Mouse (Mus musculus): ENCODE results near the gene Fam3a. TPM values are rescaled to one million over a fixed set of nuclear protein-coding genes. Genes with fewer than 3 reads are reported as not detected.

Gene Fam3a
- polyA plus RNA-seq (2014; fragmentation: Nextera tagmentation; extraction: Ambion mirVana) = 31.0 and 33.0 TPM in 2 replicates

GRCm38 (mm10) chrX:74392535-74393443 is at the start of gene Fam3a, which contains the start of gene Ikbkg:
TSS of gene Fam3a (minus strand) at chrX:74393272.
TSS of gene Ikbkg (plus strand) at chrX:74393290.
- H3K27ac ChIP-seq (replicated peaks; ENCODE audit: low read depth, low read length) = peak within 1 kb of the TSS; percentile 89
- H3K9ac ChIP-seq (replicated peaks; ENCODE audit: low read length) = peak within 1 kb of the TSS; percentile 63
- H3K4me1 ChIP-seq (ENCODE audit: control insufficient read depth, insufficient read depth, low read length) = no peaks in the 10 kb centered on the region
- no peaks in the 10 kb centered on the region for H3K27me3 ChIP-seq (ENCODE audit: control insufficient read depth, insufficient read depth, low read length)
- WGBS = 21% methylated on average over 30 of the region's 30 CpGs
- no peaks in the 10 kb centered on the region for H3K9me3 ChIP-seq (ENCODE audit: control insufficient read depth, low read length)
- DNase-seq (peak; percentile 87), ATAC-seq (ENCODE audit: low FRiP score, low TSS enrichment) (peak; percentile 98)
- peak within 1 kb of the TSS; percentile 59 for H3K4me2 ChIP-seq (ENCODE audit: low read length)
- no peaks in the 10 kb centered on the region for H3K36me3 ChIP-seq (ENCODE audit: control insufficient read depth, insufficient read depth, low read length)
- H3K4me3 ChIP-seq (replicated peaks; ENCODE audit: low read depth, low read length) = peak within 1 kb of the TSS; percentile 52

- no peaks in the 10 kb centered on the region for H3K9me3 ChIP-seq (ENCODE audit: control insufficient read depth, low read length)
- peak overlapping the region; percentile 49 for H3K4me3 ChIP-seq (replicated peaks; ENCODE audit: low read depth, low read length)
- no peaks in the 10 kb centered on the region for H3K27me3 ChIP-seq (ENCODE audit: control insufficient read depth, insufficient read depth, low read length)
- H3K4me2 ChIP-seq (ENCODE audit: low read length) = peak overlapping the region; percentile 61
- H3K36me3 ChIP-seq (ENCODE audit: control insufficient read depth, insufficient read depth, low read length) = peaks cover 2% of the 10 kb centered on the region; the same call in 1 of the 2 replicates
- no peaks in the 10 kb centered on the region for H3K4me1 ChIP-seq (ENCODE audit: control insufficient read depth, insufficient read depth, low read length)
- WGBS = 24% methylated on average over 22 of the region's 22 CpGs
- peak overlapping the region; percentile 45 for H3K9ac ChIP-seq (replicated peaks; ENCODE audit: low read length)
- DNase-seq (peak; percentile 87), ATAC-seq (ENCODE audit: low FRiP score, low TSS enrichment) (peak; percentile 63)
- peak overlapping the region; percentile 81 for H3K27ac ChIP-seq (replicated peaks; ENCODE audit: low read depth, low read length)
Observed at GRCm38 (mm10) chrX:74429290-74429821, 36.3 kb upstream of the Fam3a start.

DNA sequence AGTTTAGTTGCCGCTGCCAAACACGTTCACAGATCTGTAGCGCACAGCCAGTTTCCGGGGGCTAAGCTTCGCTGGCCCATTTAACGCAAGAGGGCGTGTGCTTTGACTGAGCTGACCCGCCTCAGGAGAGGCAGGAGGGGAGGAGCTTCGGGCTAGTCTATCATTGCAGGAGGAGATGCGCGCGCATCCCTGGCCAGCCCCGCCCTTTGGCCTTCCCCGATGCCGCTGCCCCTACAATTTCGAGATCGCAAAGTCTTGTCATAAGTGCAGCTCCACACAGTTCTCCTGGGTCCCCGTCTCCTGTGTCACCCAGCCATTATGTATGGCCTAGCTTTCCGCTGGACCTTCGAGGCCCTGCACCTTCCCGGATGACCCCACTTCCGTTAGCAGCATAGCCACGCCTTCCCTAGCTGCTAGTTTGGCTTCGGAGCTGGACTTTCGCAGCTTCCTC is 35.8 kb upstream of the Fam3a start, which contains the start of gene G6pdx:
Gene G6pdx, minus strand, starts transcription at position 369 of the 451 bp plus-strand sequence.
- Histone ChIP-seq H3K9ac (replicated peaks; ENCODE audit: low read length) (peak within 1 kb of the TSS; percentile 45), H3K4me3 (replicated peaks; ENCODE audit: low read depth, low read length) (peak within 1 kb of the TSS; percentile 49), H3K27ac (replicated peaks; ENCODE audit: low read depth, low read length) (peak within 1 kb of the TSS; percentile 81), H3K27me3 (ENCODE audit: control insufficient read depth, insufficient read depth, low read length) (no peaks in the 10 kb centered on the region), H3K4me2 (ENCODE audit: low read length) (peak within 1 kb of the TSS; percentile 61), H3K4me1 (ENCODE audit: control insufficient read depth, insufficient read depth, low read length) (no peaks in the 10 kb centered on the region), H3K9me3 (ENCODE audit: control insufficient read depth, low read length) (no peaks in the 10 kb centered on the region), H3K36me3 (ENCODE audit: control insufficient read depth, insufficient read depth, low read length) (no peaks in the 10 kb centered on the region)
- peak; percentile 91 for DNase-seq
- peak; percentile 83 for ATAC-seq (ENCODE audit: low FRiP score, low TSS enrichment)
- WGBS = 26% methylated on average over 25 of the region's 25 CpGs

GRCm38 (mm10) chrX:74428146-74428825 is 35.2 kb upstream of the Fam3a start:
- Histone ChIP-seq H3K4me1 (ENCODE audit: control insufficient read depth, insufficient read depth, low read length) (no peaks in the 10 kb centered on the region), H3K9me3 (ENCODE audit: control insufficient read depth, low read length) (no peaks in the 10 kb centered on the region), H3K4me3 (replicated peaks; ENCODE audit: low read depth, low read length) (peak overlapping the region; percentile 49), H3K9ac (replicated peaks; ENCODE audit: low read length) (peak overlapping the region; percentile 44), H3K4me2 (ENCODE audit: low read length) (peak overlapping the region; percentile 61), H3K36me3 (ENCODE audit: control insufficient read depth, insufficient read depth, low read length) (no peaks in the 10 kb centered on the region), H3K27ac (replicated peaks; ENCODE audit: low read depth, low read length) (peak overlapping the region; percentile 81; the same call in 1 of the 2 replicates), H3K27me3 (ENCODE audit: control insufficient read depth, insufficient read depth, low read length) (no peaks in the 10 kb centered on the region)
- ATAC-seq (ENCODE audit: low FRiP score, low TSS enrichment) (peak; percentile 48), DNase-seq (peak; percentile 67)
- 37% methylated on average over 35 of the region's 35 CpGs for WGBS

DNA sequence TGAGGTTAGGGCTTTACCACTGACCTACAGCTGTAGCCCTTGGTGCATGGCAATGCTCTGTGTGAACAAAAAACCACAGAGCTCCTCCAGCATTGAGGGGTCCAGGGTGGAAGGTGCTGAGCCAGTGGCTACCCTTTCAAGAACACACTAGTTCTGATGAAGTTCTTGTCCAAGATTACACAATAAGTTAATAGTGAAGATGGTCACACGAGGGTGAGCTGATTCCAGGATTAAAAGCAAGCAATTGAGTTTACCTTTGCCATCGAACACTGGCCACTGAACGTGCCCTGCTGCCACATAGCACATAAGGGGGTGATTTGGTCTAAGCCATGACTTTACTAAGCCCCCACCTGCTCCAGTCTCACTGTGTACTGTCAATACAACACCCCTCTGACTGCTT is 34.0 kb upstream of the Fam3a start:
- no peak for ATAC-seq (ENCODE audit: low FRiP score, low TSS enrichment)
- WGBS = 82% methylated on average over 3 of the region's 3 CpGs
- H3K9me3 ChIP-seq (ENCODE audit: control insufficient read depth, low read length) = no peaks in the 10 kb centered on the region

GRCm38 (mm10) chrX:74426256-74426655 is 33.2 kb upstream of the Fam3a start:
- H3K36me3 ChIP-seq (ENCODE audit: control insufficient read depth, insufficient read depth, low read length) = no peaks in the 10 kb centered on the region
- no peak overlapping the region for H3K4me3 ChIP-seq (replicated peaks; ENCODE audit: low read depth, low read length)
- 76% methylated on average over 1 of the region's 1 CpGs for WGBS
- ATAC-seq (ENCODE audit: low FRiP score, low TSS enrichment) (no peak), DNase-seq (no peak)
- no peak overlapping the region for H3K9ac ChIP-seq (replicated peaks; ENCODE audit: low read length)
- H3K27me3 ChIP-seq (ENCODE audit: control insufficient read depth, insufficient read depth, low read length) = no peaks in the 10 kb centered on the region
- H3K9me3 ChIP-seq (ENCODE audit: control insufficient read depth, low read length) = no peaks in the 10 kb centered on the region
- no peak overlapping the region for H3K27ac ChIP-seq (replicated peaks; ENCODE audit: low read depth, low read length)
- no peaks in the 10 kb centered on the region for H3K4me1 ChIP-seq (ENCODE audit: control insufficient read depth, insufficient read depth, low read length)
- H3K4me2 ChIP-seq (ENCODE audit: low read length) = no peak overlapping the region

More for the DNA sequence above, 34.0 kb upstream of the Fam3a start:
- no peak overlapping the region for H3K4me3 ChIP-seq (replicated peaks; ENCODE audit: low read depth, low read length)
- H3K36me3 ChIP-seq (ENCODE audit: control insufficient read depth, insufficient read depth, low read length) = no peaks in the 10 kb centered on the region
- no peaks in the 10 kb centered on the region for H3K27me3 ChIP-seq (ENCODE audit: control insufficient read depth, insufficient read depth, low read length)
- H3K9ac ChIP-seq (replicated peaks; ENCODE audit: low read length) = no peak overlapping the region
- H3K4me2 ChIP-seq (ENCODE audit: low read length) = no peak overlapping the region
- no peak for DNase-seq
- H3K27ac ChIP-seq (replicated peaks; ENCODE audit: low read depth, low read length) = no peak overlapping the region
- no peaks in the 10 kb centered on the region for H3K4me1 ChIP-seq (ENCODE audit: control insufficient read depth, insufficient read depth, low read length)

- no peak overlapping the region for H3K27ac ChIP-seq (replicated peaks; ENCODE audit: low read depth, low read length)
- 88% methylated on average over 4 of the region's 4 CpGs for WGBS
- ATAC-seq (ENCODE audit: low FRiP score, low TSS enrichment) = no peak
- DNase-seq = no peak
- H3K9ac ChIP-seq (replicated peaks; ENCODE audit: low read length) = no peak overlapping the region
- no peaks in the 10 kb centered on the region for H3K9me3 ChIP-seq (ENCODE audit: control insufficient read depth, low read length)
- no peak overlapping the region for H3K4me3 ChIP-seq (replicated peaks; ENCODE audit: low read depth, low read length)
- H3K27me3 ChIP-seq (ENCODE audit: control insufficient read depth, insufficient read depth, low read length) = no peaks in the 10 kb centered on the region
- H3K36me3 ChIP-seq (ENCODE audit: control insufficient read depth, insufficient read depth, low read length) = no peaks in the 10 kb centered on the region
- H3K4me1 ChIP-seq (ENCODE audit: control insufficient read depth, insufficient read depth, low read length) = no peaks in the 10 kb centered on the region
- H3K4me2 ChIP-seq (ENCODE audit: low read length) = no peak overlapping the region
Observed at GRCm38 (mm10) chrX:74425195-74425594, 32.1 kb upstream of the Fam3a start.

DNA sequence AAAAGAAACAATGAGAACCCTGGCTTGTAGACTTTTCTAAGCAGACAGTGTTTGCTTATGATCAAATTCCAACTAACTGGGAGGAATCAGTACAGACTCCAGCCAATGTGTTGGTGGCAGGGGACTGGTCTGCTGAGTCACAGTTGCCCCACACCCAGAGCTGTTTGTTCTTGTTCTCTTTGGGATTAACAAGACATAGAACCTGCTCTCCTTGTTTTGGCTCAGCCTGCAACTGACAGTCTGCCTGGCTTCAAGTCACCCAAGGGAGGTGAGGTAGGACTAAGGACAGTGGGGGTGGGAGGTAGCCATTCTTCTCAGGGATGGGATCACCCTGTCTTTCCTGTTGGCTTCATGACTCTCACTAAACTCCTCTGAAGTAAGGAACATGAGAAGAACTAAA is 31.4 kb upstream of the Fam3a start:
- Histone ChIP-seq H3K4me2 (ENCODE audit: low read length) (no peak overlapping the region), H3K27ac (replicated peaks; ENCODE audit: low read depth, low read length) (no peak overlapping the region), H3K9me3 (ENCODE audit: control insufficient read depth, low read length) (no peaks in the 10 kb centered on the region), H3K27me3 (ENCODE audit: control insufficient read depth, insufficient read depth, low read length) (no peaks in the 10 kb centered on the region), H3K4me1 (ENCODE audit: control insufficient read depth, insufficient read depth, low read length) (no peaks in the 10 kb centered on the region), H3K36me3 (ENCODE audit: control insufficient read depth, insufficient read depth, low read length) (no peaks in the 10 kb centered on the region), H3K4me3 (replicated peaks; ENCODE audit: low read depth, low read length) (no peak overlapping the region), H3K9ac (replicated peaks; ENCODE audit: low read length) (no peak overlapping the region)
- no peak for ATAC-seq (ENCODE audit: low FRiP score, low TSS enrichment)
- DNase-seq = no peak
